Mouse (Mus musculus) E14TG2a.4 (cell line): ENCODE results near the gene Crisp4.

Experiments
- CTCF ChIP-seq: conservative IDR thresholded peaks from 2 replicates; pipeline ENCODE4 v1.5.1; 2014; ENCODE audit warnings: low read length
- NANOG ChIP-seq: IDR thresholded peaks from 2 replicates; pipeline ENCODE4 v1.6.1; 2014; ENCODE audit warnings: borderline replicate concordance, low read length, mixed read lengths
- POU5F1 ChIP-seq: IDR thresholded peaks from 2 replicates; pipeline ENCODE4 v1.6.1; 2014; ENCODE audit warnings: low read length, borderline replicate concordance

- TF ChIP-seq CTCF (no peak), POU5F1 (no peak), NANOG (no peak)
Observed at GRCm38 (mm10) chr1:18190714-18191712, 45.3 kb upstream of the Crisp4 start.
